Mouse (Mus musculus) lung, postnatal 0 days (tissue): Measurements from ENCODE around the gene Gm43518. TPM values are rescaled to one million over a fixed set of nuclear protein-coding genes. Genes with fewer than 3 reads are reported as not detected.
A peak's percentile ranks its signal among the peaks of the same experiment; 100 is the strongest.

Experiments
- ATAC-seq: fragments of 200-750 bp; cut with Nextera tagmentation; 2 replicates; pipeline ENCODE4 v1.8.0; 2017; ENCODE audit warnings: moderate library complexity
- DNase-seq: peaks from one replicate; pipeline ENCODE4 v3.0.0-alpha.2; 2016; ENCODE audit warnings: low spot score
- H3K27ac ChIP-seq: fragments of 300-500 bp; sonication (generic); 2 replicates; pipeline ENCODE4 v1.5.1; 2014; ENCODE audit warnings: antibody characterized with exemption, mild to moderate bottlenecking, low read length, mixed read lengths
- H3K27me3 ChIP-seq: fragments of 300-500 bp; sonication (generic); replicated peaks from 2 replicates; pipeline ENCODE4 v1.6.1; 2014; ENCODE audit warnings: low read length, mixed read lengths; ENCODE audit not compliant: insufficient read depth
- H3K36me3 ChIP-seq: fragments of 300-500 bp; sonication (generic); 2 replicates; pipeline ENCODE4 v1.6.1; 2014; ENCODE audit warnings: low read length, mixed read lengths; ENCODE audit not compliant: insufficient read depth
- H3K4me1 ChIP-seq: fragments of 300-500 bp; sonication (generic); 2 replicates; pipeline ENCODE4 v1.6.1; 2014; ENCODE audit warnings: antibody characterized with exemption, low read depth, low read length, mixed read lengths; ENCODE audit not compliant: insufficient read depth
- H3K4me2 ChIP-seq: fragments of 300-500 bp; sonication (generic); replicated peaks from 2 replicates; pipeline ENCODE4 v1.6.1; 2014; ENCODE audit warnings: low read depth, mild to moderate bottlenecking, low read length, moderate library complexity, mixed read lengths
- H3K4me3 ChIP-seq: fragments of 300-500 bp; sonication (generic); 2 replicates; pipeline ENCODE4 v1.5.1; 2014; ENCODE audit warnings: low read depth, low read length
- H3K9ac ChIP-seq: fragments of 300-500 bp; sonication (generic); replicated peaks from 2 replicates; pipeline ENCODE4 v1.6.1; 2014; ENCODE audit warnings: low read depth, mild to moderate bottlenecking
- H3K9me3 ChIP-seq: fragments of 300-500 bp; sonication (generic); 2 replicates; pipeline ENCODE4 v1.6.1; 2016; ENCODE audit warnings: low read length, mixed read lengths
- CTCF ChIP-seq: IDR thresholded peaks from 2 replicates; pipeline ENCODE4 v1.5.1; 2016; ENCODE audit warnings: antibody characterized with exemption, mild to moderate bottlenecking
- EP300 ChIP-seq: IDR thresholded peaks from 2 replicates; pipeline ENCODE4 v1.6.1; 2016; ENCODE audit warnings: antibody characterized with exemption, mild to moderate bottlenecking, control low read depth
- WGBS: fragments of 180-500 bp; shearing (Covaris S2); extraction: QIAGEN DNeasy Blood & Tissue Kit; methylation state at CpG from one replicate; pipeline ENCODE4 v1.1.7; 2014; 5-methylcytosine and 5-hydroxymethylcytosine counted together
- polyA plus RNA-seq: library from polyadenylated mRNA; unstranded; fragments of >200 nt; fragmentation: Nextera tagmentation; extraction: Ambion mirVana; gene quantifications from 2 replicates; pipeline ENCODE4 v1.2.1, GENCODE M21; 2015

The Gm43518 gene
- polyA plus RNA-seq, result 0.24 and 1.2 TPM in 2 replicates

DNA sequence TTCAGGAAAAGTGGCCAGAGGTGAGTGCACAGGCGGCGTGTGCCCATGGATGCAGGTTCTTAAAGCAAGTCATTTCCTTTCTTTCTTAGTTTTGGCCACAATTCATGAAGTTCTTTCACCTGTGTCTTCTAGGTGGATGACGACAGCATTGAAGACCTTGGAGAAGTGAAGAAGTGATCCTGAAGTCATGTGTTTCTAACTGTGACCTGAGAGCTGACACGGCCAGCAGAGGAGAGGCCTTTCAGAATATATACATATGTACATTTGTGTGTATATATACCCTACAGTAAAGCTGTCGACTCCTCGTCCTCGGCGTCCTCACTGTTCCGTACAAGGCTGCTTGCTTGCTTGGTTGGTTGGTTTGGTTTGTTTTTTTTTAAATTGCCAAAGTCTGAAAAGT is at the start of gene Gm43518:
Gene Gm43518 (plus strand): TSS at position 301 of the 400 bp plus-strand sequence.
- DNase-seq, result no peak
- Histone ChIP-seq H3K4me2 (no peak within 1 kb of the TSS), H3K27me3 (no peaks in the 10 kb centered on the region), H3K27ac (no peak within 1 kb of the TSS), H3K36me3 (peaks cover 21% of the 10 kb centered on the region), H3K9me3 (no peaks in the 10 kb centered on the region), H3K9ac (no peak within 1 kb of the TSS), H3K4me1 (no peaks in the 10 kb centered on the region), H3K4me3 (no peak within 1 kb of the TSS)
- ATAC-seq, result no peak
- 91% methylated on average over 9 of the region's 9 CpGs for WGBS
- no peak for TF ChIP-seq EP300
- TF ChIP-seq CTCF, result no peak

DNA sequence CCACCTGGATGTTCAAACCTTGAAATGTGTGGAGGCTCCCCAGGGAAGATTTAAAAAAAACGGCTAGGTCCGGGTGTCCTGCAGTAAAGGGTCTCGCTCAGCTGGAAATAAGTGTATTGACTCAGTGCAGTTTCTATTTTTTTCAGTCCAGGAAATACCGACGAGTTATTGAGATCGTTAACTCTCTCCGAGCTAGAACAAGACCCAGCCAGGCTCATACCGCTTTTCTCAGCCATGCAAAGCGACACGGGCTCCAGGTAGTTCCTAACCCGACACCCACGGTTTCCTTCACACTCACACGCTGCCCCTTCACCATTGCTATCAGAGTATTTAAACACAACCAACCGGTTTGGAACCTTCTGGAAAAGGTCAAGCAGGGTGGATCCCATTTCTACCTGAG is 49.2 kb upstream of the Gm43518 start:
- Histone ChIP-seq H3K9ac (no peak overlapping the region), H3K9me3 (no peaks in the 10 kb centered on the region), H3K36me3 (no peaks in the 10 kb centered on the region), H3K4me3 (peak overlapping the region; percentile 14; the same call in 1 of the 2 replicates), H3K4me2 (peak overlapping the region; percentile 49), H3K4me1 (peaks cover 7% of the 10 kb centered on the region; the same call in 1 of the 2 replicates), H3K27ac (no peak overlapping the region), H3K27me3 (no peaks in the 10 kb centered on the region)
- peak; percentile 26; the same call in 1 of the 2 replicates for ATAC-seq
- no peak for DNase-seq
- 31% methylated on average over 14 of the region's 14 CpGs for WGBS
- TF ChIP-seq EP300 (no peak), CTCF (no peak)

DNA sequence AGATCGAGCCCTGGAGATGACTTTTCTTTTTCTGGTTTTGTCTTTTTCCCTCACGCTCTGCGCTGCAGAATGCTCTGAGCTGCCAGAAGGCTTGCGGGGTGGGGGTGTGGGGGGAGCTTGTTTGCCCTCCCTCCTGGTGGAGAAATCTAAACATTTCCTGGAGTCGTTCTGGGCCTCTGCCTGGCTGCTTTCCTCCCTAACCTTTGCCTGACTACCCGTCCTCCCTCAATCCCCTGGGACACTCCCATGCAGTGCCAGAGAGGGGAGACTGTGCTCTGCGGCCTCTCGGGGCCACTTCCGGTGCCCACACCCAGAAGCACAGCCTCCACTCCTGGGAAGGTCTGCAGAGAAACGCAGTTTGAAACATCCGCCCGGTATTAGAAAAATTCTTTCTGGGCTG is 47.3 kb upstream of the Gm43518 start, which contains the start of gene Hcar1:
Gene Hcar1 (minus strand): TSS at position 93 of the 400 bp plus-strand sequence.
- Histone ChIP-seq H3K4me3 (peak within 1 kb of the TSS; percentile 21), H3K9ac (peak within 1 kb of the TSS; percentile 29; the same call in 1 of the 2 replicates), H3K9me3 (no peaks in the 10 kb centered on the region), H3K4me1 (peaks cover 7% of the 10 kb centered on the region; the same call in 1 of the 2 replicates), H3K36me3 (no peaks in the 10 kb centered on the region), H3K27me3 (no peaks in the 10 kb centered on the region), H3K4me2 (peak within 1 kb of the TSS; percentile 54), H3K27ac (peak within 1 kb of the TSS; percentile 20; the same call in 1 of the 2 replicates)
- WGBS, result 19% methylated on average over 12 of the region's 12 CpGs
- ATAC-seq (peak; percentile 79), DNase-seq (peak; percentile 46)
- TF ChIP-seq CTCF, result peak; percentile 28; the same call in 1 of the 2 replicates
- TF ChIP-seq EP300, result no peak

DNA sequence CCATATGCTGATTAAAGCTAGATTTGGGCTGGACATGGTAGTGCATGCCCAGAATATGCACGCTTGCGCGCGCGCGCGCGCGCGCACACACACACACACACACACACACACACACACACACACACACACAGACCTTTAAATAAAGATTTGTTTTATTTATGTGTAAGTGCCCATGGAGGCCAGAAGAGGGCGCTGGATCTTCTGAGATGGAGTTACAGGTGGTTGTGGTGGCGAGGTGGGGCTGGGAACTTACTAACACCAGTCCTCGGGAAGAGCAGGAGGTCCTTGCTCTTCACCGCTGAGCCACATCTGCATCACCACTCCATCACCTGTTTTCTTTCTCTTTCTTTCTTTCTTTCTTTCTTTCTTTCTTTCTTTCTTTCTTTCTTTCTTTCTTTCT is 46.4 kb upstream of the Gm43518 start:
- Histone ChIP-seq H3K9ac (no peak overlapping the region), H3K4me3 (no peak overlapping the region), H3K9me3 (no peaks in the 10 kb centered on the region), H3K27ac (no peak overlapping the region), H3K4me2 (no peak overlapping the region), H3K27me3 (no peaks in the 10 kb centered on the region), H3K36me3 (no peaks in the 10 kb centered on the region), H3K4me1 (peaks cover 7% of the 10 kb centered on the region; the same call in 1 of the 2 replicates)
- TF ChIP-seq CTCF, result peak; percentile 26
- TF ChIP-seq EP300, result no peak
- ATAC-seq (no peak), DNase-seq (no peak)
- 86% methylated on average over 14 of the region's 14 CpGs for WGBS

DNA sequence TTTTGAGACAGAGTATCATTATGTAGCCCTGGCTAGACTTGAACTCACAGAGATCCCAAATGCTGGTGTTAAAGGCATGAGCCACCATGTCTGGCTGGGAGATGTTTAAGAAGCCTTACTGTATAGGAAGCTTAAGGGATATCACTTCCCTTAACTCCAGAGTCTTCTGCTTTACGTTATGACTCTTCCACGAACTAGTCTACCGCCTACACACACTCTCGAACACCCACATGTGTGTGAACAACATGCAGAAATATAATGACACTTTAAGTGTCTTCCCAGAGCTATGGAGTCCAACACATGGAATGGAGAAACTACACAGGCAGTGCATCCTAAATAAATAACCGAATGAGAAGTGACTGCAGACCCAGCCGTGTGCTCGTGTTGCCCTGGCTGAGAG is 43.3 kb upstream of the Gm43518 start:
- TF ChIP-seq EP300, result no peak
- no peak for TF ChIP-seq CTCF
- Histone ChIP-seq H3K9me3 (no peaks in the 10 kb centered on the region), H3K4me3 (no peak overlapping the region), H3K27me3 (no peaks in the 10 kb centered on the region), H3K4me1 (0 out of 2 replicates have a peak, but pooled peaks cover 3% of the 10 kb centered on the region), H3K27ac (no peak overlapping the region), H3K36me3 (no peaks in the 10 kb centered on the region), H3K9ac (no peak overlapping the region), H3K4me2 (no peak overlapping the region)
- 59% methylated on average over 7 of the region's 7 CpGs for WGBS
- no peak for ATAC-seq
- DNase-seq, result no peak

DNA sequence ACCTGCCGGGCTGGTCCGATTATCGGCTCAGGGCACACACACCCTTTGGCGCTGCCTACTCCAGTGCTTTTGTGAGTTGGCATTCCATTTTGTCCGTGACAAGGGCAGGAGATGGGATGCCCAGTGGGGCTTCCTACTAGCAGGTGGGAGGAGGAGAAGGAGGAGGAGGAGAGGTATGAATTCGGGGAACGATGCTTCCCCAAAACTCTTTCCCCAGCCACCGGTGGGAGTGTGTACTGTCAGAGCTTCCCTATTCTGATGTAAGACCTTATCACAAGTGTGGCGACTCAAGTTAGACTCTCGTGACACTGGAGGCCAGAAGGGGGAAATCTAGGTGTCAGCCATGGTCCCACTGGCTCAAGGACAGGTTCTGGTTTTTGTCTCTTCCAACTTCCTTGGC is 42.9 kb upstream of the Gm43518 start:
- 0 out of 2 replicates have a peak, but pooled peaks cover 3% of the 10 kb centered on the region for H3K4me1 ChIP-seq
- no peak overlapping the region for H3K4me2 ChIP-seq
- WGBS, result 70% methylated on average over 10 of the region's 10 CpGs
- H3K9me3 ChIP-seq, result no peaks in the 10 kb centered on the region
- no peak overlapping the region for H3K27ac ChIP-seq
- H3K4me3 ChIP-seq, result no peak overlapping the region
- no peak for TF ChIP-seq CTCF
- no peak for TF ChIP-seq EP300
- H3K36me3 ChIP-seq, result no peaks in the 10 kb centered on the region
- H3K9ac ChIP-seq, result no peak overlapping the region
- no peak for ATAC-seq
- DNase-seq, result peak; percentile 8
- H3K27me3 ChIP-seq, result no peaks in the 10 kb centered on the region
